Mouse (Mus musculus) lung, embryonic 16.5 days (tissue): ENCODE results near the gene Xaf1. TPM values are rescaled to one million over a fixed set of nuclear protein-coding genes. Genes with fewer than 3 reads are reported as not detected.

Experiments
- ATAC-seq: fragments of 200-750 bp; cut with Nextera tagmentation; 2 replicates; pipeline ENCODE4 v1.8.0; 2017; ENCODE audit warnings: low read depth, mild to moderate bottlenecking, moderate library complexity
- H3K27ac ChIP-seq: fragments of 300-500 bp; sonication (generic); 2 replicates; pipeline ENCODE4 v1.5.1; 2014; ENCODE audit warnings: mild to moderate bottlenecking, control low read depth, low read length
- H3K27me3 ChIP-seq: fragments of 300-500 bp; sonication (generic); 2 replicates; pipeline ENCODE4 v1.6.1; 2014; ENCODE audit warnings: low read depth, low read length, mixed read lengths; ENCODE audit not compliant: control insufficient read depth, insufficient read depth
- H3K36me3 ChIP-seq: fragments of 300-500 bp; sonication (generic); 2 replicates; pipeline ENCODE4 v1.6.1; 2014; ENCODE audit warnings: low read length; ENCODE audit not compliant: control insufficient read depth, insufficient read depth
- H3K4me1 ChIP-seq: fragments of 300-500 bp; sonication (generic); replicated peaks from 2 replicates; pipeline ENCODE4 v1.6.1; 2014; ENCODE audit warnings: low read length, mixed read lengths; ENCODE audit not compliant: control insufficient read depth, insufficient read depth
- H3K4me2 ChIP-seq: fragments of 300-500 bp; sonication (generic); 2 replicates; pipeline ENCODE4 v1.6.1; 2014; ENCODE audit warnings: low read depth, low read length, control low read depth
- H3K4me3 ChIP-seq: fragments of 300-500 bp; sonication (generic); 2 replicates; pipeline ENCODE4 v1.5.1; 2014; ENCODE audit warnings: mild to moderate bottlenecking, low read length, control low read depth
- H3K9ac ChIP-seq: fragments of 300-500 bp; sonication (generic); 2 replicates; pipeline ENCODE4 v1.6.1; 2014; ENCODE audit warnings: low read length, control low read depth
- H3K9me3 ChIP-seq: fragments of 300-500 bp; sonication (generic); 2 replicates; pipeline ENCODE4 v1.6.1; 2016; ENCODE audit warnings: low read length; ENCODE audit not compliant: control insufficient read depth
- WGBS: fragments of 180-500 bp; shearing (Covaris S2); extraction: QIAGEN DNeasy Blood & Tissue Kit; methylation state at CpG from one replicate; pipeline ENCODE4 v1.1.7; 2014; 5-methylcytosine and 5-hydroxymethylcytosine counted together
- polyA plus RNA-seq: library from polyadenylated mRNA; unstranded; fragments of >200 nt; fragmentation: Nextera tagmentation; extraction: Ambion mirVana; gene quantifications from 2 replicates; pipeline ENCODE4 v1.2.1, GENCODE M21; 2015

Xaf1 gene
- polyA plus RNA-seq, 1 experiment from 2014 or later: 7.4 TPM

DNA sequence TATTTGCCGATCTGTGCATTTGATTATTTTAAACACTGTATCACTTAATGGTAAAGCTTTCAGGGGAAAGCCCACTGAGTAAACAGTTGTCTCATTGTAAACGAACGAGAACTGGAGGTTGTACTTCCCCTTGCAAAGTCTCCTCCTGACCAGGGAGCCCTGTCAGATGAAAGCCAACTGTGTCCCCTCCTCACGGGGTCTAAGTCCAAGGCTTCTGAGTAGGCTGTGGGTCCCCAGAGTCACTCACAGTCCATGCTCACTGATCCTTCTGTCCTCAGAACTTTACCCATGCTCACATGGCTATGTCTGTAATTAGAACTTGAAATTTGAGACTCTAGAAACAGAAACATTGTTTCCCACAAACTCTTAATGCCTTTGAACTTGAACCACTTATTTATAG, 48.2 kb downstream of the Xaf1 start:
- H3K27me3 ChIP-seq: no peaks in the 10 kb centered on the region
- peaks cover 11% of the 10 kb centered on the region for H3K4me1 ChIP-seq
- H3K9ac ChIP-seq: no peak overlapping the region
- no peak overlapping the region for H3K4me2 ChIP-seq
- 35% methylated on average over 4 of the region's 4 CpGs for WGBS
- H3K36me3 ChIP-seq: no peaks in the 10 kb centered on the region
- no peaks in the 10 kb centered on the region for H3K9me3 ChIP-seq
- peak overlapping the region; percentile 76 for H3K27ac ChIP-seq
- ATAC-seq: peak; percentile 48; the same call in 1 of the 2 replicates
- no peak overlapping the region for H3K4me3 ChIP-seq

DNA sequence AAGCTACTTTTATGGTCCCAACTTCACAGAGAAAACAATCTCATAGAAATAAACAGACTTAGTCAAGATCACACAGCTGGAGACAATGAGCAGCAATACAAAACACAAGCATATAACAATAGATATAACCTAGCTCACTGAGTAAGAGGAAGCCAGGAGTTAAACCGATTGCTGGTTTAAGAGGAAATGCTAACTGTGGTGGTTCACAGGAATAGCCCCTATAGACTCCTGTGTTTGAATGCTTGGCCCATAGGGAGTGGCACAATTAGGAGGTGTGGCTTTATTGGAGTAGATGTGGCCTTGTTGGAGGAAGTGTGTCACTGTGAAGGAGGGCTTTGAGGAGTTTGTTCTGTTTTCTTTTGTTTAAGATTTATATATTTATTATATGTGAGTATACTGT, 50.8 kb downstream of the Xaf1 start:
- Histone ChIP-seq H3K9ac (no peak overlapping the region), H3K4me3 (no peak overlapping the region), H3K27ac (no peak overlapping the region), H3K4me1 (peaks cover 13% of the 10 kb centered on the region), H3K9me3 (no peaks in the 10 kb centered on the region), H3K27me3 (no peaks in the 10 kb centered on the region), H3K36me3 (no peaks in the 10 kb centered on the region), H3K4me2 (no peak overlapping the region)
- 72% methylated on average over 1 of the region's 1 CpGs for WGBS
- no peak for ATAC-seq

DNA sequence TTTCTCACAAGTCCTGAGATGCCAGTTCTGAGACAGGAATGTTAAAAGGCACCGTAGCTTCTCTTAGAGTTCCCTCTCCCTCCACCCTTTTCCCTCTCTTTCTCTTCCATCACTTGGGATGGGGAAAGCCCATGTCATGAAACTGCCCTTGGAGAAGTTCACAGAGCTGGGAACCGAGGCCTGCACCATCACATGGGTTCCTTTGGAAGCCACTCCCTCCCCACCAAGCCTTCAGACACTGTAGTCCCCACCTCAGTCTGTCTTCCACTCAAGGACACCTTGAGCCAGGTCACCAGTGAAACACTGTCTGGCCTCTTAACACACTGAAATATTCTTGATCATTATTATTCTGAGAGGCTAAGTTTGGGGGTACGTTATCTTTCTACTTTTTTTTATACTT, 51.8 kb downstream of the Xaf1 start:
- Histone ChIP-seq H3K27me3 (no peaks in the 10 kb centered on the region), H3K27ac (no peak overlapping the region), H3K4me3 (no peak overlapping the region), H3K4me1 (peaks cover 13% of the 10 kb centered on the region), H3K4me2 (no peak overlapping the region), H3K36me3 (no peaks in the 10 kb centered on the region), H3K9me3 (no peaks in the 10 kb centered on the region), H3K9ac (no peak overlapping the region)
- ATAC-seq: no peak
- 66% methylated on average over 3 of the region's 3 CpGs for WGBS

DNA sequence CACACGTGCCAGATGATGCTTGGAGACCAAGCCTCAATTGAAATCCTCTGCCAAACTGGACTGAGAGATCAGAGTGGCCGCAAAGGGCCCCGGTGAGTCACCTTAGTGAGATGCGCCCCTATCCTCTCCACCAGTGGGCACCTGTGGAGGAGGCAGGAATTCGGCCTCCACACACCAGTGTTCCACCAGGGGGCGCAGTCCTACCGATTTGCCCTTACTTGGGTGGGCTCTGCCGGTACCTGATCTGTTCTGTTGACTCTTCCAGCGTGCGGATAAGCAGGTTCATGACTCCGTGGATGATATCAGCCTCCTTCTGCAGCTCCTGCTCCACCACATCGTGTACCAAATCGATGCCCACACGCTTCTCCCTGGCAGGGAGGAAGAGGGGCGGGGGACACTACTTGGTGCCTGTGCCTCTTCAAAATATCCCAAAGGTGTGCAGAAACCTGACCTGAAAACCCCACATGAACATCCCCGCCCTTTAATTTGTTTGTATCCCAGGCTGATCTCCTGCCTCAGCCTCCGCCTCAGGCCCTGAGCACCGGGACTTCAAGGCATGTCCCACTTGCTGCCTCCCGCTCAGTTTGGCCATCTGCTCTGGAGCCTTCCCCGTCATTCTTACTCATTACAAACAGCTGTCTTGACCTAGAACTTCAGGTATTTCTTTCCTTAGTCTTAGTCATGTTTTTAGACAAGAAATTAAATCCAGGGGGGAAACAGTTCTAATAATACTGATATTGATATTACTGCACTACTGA, 53.7 kb downstream of the Xaf1 start:
- H3K9me3 ChIP-seq: no peaks in the 10 kb centered on the region
- no peak overlapping the region for H3K4me3 ChIP-seq
- H3K4me2 ChIP-seq: peak overlapping the region; percentile 42
- WGBS: 24% methylated on average over 20 of the region's 20 CpGs
- no peaks in the 10 kb centered on the region for H3K36me3 ChIP-seq
- no peak overlapping the region for H3K27ac ChIP-seq
- H3K27me3 ChIP-seq: no peaks in the 10 kb centered on the region
- peaks cover 2% of the 10 kb centered on the region; the same call in 1 of the 2 replicates for H3K4me1 ChIP-seq
- H3K9ac ChIP-seq: no peak overlapping the region
- ATAC-seq: peak; percentile 65; the same call in 1 of the 2 replicates

DNA sequence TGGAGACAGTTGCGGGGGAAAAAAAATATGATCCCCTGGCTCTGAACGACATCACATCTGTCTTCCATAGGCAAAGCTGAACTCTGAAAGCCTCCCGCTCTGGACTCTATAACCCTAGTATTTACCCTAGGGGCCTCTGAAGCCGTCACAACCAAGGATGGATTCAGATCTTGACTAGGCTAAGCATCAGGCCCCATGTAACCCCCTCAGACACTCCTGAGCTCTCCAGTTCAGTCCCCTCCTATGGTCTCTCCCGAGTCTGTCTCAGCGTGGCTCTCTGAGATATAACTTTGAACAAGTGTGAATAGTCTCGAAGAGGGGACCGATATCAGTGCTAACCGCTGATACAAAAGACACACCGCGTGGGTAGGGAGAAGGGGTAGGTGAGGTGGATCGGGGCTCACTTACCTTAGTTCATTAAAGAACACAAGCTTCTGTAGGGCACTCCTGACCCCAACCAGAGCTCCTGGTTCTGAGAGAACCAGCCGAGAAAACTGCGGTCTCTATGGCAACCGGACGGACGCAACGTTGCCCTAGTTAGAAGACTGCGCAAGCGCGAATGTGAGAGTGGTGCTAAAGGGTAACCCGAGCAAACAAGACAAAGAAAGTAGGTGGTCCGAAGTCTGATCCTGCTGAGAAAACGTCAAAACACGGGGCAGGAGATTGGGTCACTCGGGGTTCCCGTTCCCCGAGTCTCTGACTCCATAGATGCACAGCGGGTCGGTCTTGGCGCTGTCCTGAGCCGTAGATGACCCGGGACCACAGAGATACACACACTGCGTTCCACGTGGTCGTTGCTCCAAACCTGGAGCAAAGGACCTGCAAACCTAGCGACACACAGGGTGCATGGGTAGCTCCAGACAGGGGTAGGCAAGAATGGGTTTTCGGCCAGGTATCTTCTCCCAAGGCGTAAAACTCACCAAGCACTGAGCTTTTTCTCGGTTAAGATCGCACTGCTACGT, 60.2 kb downstream of the Xaf1 start:
- H3K27ac ChIP-seq: no peak overlapping the region

DNA sequence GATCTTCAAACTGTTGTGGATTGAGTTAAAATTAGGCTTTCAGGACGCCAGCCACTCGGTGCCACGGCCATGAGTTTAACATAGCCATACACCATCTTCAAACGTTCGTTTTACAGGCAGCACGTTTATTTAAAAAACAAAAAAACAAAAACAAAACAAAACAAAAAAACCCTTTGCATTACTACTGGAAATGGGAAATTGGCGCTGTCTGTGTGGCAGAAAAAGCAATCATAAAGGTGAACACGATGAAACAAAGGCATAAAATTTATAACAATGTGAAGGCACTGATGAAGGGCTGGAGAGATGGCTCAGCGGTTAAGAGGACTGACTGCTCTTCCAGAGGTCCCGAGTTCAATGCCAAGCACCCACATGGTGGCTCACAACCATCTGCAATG, 60.9 kb downstream of the Xaf1 start, which contains the start of gene Tekt1:
TSS of gene Tekt1 (minus strand) at position 96 of the 395 bp plus-strand sequence.
- H3K4me3 ChIP-seq: peak within 1 kb of the TSS; percentile 52
- peak within 1 kb of the TSS; percentile 60 for H3K9ac ChIP-seq
- no peaks in the 10 kb centered on the region for H3K27me3 ChIP-seq
- H3K27ac ChIP-seq: no peak within 1 kb of the TSS
- H3K4me2 ChIP-seq: peak within 1 kb of the TSS; percentile 85
- H3K9me3 ChIP-seq: no peaks in the 10 kb centered on the region
- WGBS: 28% methylated on average over 10 of the region's 10 CpGs
- ATAC-seq: no peak
- no peaks in the 10 kb centered on the region for H3K36me3 ChIP-seq
- H3K4me1 ChIP-seq: peaks cover 10% of the 10 kb centered on the region

More for the DNA sequence above, 60.2 kb downstream of the Xaf1 start:
- 8% methylated on average over 42 of the region's 42 CpGs for WGBS
- H3K4me2 ChIP-seq: peak overlapping the region; percentile 85
- no peaks in the 10 kb centered on the region for H3K27me3 ChIP-seq
- ATAC-seq: peak; percentile 75
- H3K9me3 ChIP-seq: no peaks in the 10 kb centered on the region
- peaks cover 10% of the 10 kb centered on the region for H3K4me1 ChIP-seq
- no peaks in the 10 kb centered on the region for H3K36me3 ChIP-seq
- peak overlapping the region; percentile 60 for H3K9ac ChIP-seq
- peak overlapping the region; percentile 52 for H3K4me3 ChIP-seq

Other genes starting within 250 kb of the Xaf1 start
- 2.3 and 2.9 TPM in 2 replicates for gene Pitpnm3, start 165.9 kb upstream of the Xaf1 start, polyA plus RNA-seq
- gene Gm43951, start 94.8 kb upstream of the Xaf1 start, polyA plus RNA-seq: 0.11 and 0.16 TPM in 2 replicates
- 16.1 and 17.0 TPM in 2 replicates for gene 4933427D14Rik, start 94.2 kb upstream of the Xaf1 start, polyA plus RNA-seq
- gene Txndc17, start 94.1 kb upstream of the Xaf1 start, polyA plus RNA-seq: 178 TPM in 2 replicates
- gene Med31, start 86.0 kb upstream of the Xaf1 start, polyA plus RNA-seq: 48.1 and 51.4 TPM in 2 replicates
- gene Slc13a5, start 34.4 kb upstream of the Xaf1 start, polyA plus RNA-seq: 0.35 TPM in 1 of 2 replicates, not detected in the other
- not detected in 2 replicates for gene Fbxo39, start 12.8 kb downstream of the Xaf1 start, polyA plus RNA-seq
- gene Tekt1, start 60.8 kb downstream of the Xaf1 start, polyA plus RNA-seq: 17.8 and 22.4 TPM in 2 replicates
- gene Smtnl2, start 110.1 kb downstream of the Xaf1 start, polyA plus RNA-seq: 133 and 136 TPM in 2 replicates
- 0.19 TPM in 1 of 2 replicates, not detected in the other for gene Ggt6, start 133.9 kb downstream of the Xaf1 start, polyA plus RNA-seq
- gene Mybbp1a, start 139.7 kb downstream of the Xaf1 start, polyA plus RNA-seq: 106 and 126 TPM in 2 replicates
- 3.1 and 3.2 TPM in 2 replicates for gene Spns2, start 188.3 kb downstream of the Xaf1 start, polyA plus RNA-seq
- gene Spns3, start 248.9 kb downstream of the Xaf1 start, polyA plus RNA-seq: 0.09 and 0.25 TPM in 2 replicates